Mouse (Mus musculus) v-Abl transformed pro-B cells (cell line): ENCODE measurements around the gene E030018B13Rik.

ENCODE experiments used
- in situ Hi-C, 2 experiments: fragments of 400-800 bp; cut with MboI; formaldehyde crosslinking; loops; one replicate each; pipeline ENCODE4 v1.15.1; 2025; ENCODE audit not compliant: unreplicated experiment in 2 of 2

Gene E030018B13Rik

DNA sequence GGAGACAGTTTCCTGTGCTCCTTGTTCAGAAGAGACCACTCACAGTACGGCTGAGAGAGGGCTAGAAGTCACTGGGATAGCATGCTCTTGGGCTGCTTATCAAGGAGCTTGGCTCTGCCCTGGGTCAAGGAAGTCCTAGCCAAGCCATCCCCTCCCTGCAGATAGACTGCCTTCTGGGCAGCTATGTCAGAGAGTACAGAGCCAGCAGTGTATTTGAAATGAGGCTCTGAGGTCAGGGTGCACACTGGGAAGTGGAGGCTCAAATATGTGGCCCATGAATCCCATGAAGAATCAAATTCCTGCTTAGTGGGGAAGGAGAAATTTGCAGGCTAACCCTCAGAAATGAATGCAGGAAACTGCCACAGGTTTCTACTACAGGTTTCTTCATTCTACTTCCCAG lies 17.9 kb downstream of the E030018B13Rik start:
- in situ Hi-C loops: no loop called here

GRCm38 (mm10) chr7:63935809-63936187 lies 19.1 kb downstream of the E030018B13Rik start:
- in situ Hi-C loops: loop anchor here in 1 of 2 experiments (5.0 kb wide), 1 partner anchor 78 kb away; no protein-coding TSS in a partner anchor

DNA sequence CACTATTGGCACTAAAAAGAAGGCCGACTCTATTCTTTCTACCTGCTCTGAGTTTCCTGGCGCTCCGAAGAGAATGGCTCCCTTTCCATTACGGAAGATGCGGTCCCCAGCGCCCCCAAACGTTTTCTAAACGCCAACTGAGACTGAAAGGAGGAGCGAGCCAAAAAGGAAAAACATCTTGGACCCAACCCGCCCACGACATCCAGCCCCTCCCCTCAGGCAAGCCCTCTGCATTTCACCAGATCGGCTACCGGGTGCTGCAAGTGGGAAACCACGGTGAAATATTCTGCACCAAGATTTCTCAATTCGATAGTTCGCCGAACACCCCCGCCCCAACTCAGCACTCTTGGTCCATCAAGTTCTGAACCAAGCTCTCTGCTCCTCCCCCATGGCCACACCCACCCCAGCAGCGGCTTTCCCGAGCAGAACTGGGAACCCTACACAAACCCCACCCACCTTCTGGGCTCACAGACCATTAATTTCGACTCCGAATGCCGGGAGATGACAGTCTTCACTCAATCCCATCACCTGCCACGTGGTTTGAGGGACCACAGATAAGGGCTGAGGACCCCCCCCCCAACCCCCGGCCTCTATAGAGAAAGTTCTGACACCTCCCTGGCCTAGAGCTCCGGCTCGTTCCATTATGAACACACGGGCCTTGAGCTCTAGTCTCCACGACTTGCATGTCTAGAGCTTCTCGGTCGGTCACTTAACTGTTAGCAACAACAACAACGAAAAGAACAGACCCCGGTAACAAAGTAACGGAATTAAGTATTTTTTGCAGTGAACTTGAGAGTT lies 19.7 kb downstream of the E030018B13Rik start:
- in situ Hi-C loops: loop anchor here in 1 of 2 experiments (5.0 kb wide), 1 partner anchor 79 kb away; no protein-coding TSS in a partner anchor

DNA sequence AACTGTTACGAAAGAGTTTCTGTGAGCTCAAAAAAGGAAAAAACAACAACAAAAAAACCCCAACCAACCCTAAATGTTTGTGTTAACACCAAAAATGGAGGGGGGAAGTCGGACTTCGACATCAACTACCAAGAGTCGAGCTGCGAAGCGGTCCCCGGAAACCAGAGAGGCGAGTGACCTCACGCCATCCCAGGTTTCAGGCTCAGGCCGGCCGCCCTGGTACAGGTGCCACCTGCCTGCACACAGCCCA lies 20.3 kb downstream of the E030018B13Rik start:
- in situ Hi-C loops: loop anchor here in 1 of 2 experiments (5.0 kb wide), 1 partner anchor 80 kb away; no protein-coding TSS in a partner anchor

DNA sequence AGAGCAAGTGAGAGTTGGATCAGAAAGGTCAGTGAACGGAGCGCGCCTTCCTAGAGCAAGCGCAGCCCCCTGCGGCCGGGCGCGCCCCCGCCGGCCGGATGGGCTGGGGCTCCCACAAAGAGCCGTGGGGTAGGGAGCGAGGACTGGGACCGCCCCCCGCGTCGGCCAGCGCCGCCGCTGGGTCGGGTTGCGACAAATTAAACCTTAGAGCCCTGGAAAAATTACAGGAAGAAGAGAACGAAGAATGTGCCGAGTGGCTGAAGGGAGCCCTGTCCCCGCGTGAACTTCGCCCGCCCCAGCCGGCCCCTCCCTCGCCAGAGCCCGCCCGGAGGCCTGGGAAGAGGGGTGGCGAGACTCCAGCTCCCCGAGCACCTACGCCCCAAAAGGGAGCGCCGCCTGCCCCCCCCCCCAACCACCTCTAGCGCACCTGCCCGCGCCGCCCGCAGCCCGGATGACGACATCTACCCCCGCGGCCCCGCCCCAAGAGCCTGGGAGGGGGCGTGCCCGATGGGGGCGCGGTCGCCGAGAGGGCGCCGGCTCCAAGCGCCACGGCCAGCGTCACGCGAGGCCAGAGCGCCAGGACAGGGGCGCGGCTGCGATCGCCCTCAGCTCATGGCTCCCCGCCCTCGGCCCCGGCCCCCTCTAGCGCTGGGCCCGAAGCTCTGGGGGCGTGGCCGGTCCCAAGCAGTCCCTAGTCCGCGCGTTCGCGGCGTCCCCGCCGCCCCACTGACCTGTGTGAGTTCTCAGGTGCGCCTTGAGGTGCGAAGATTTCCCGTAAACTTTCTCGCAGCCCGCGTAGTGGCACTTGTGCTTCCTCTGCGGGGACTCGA lies 20.8 kb downstream of the E030018B13Rik start:
- in situ Hi-C loops: loop anchor here in 1 of 2 experiments (5.0 kb wide), 1 partner anchor 80 kb away; no protein-coding TSS in a partner anchor

GRCm38 (mm10) chr7:63938066-63938913 lies 21.6 kb downstream of the E030018B13Rik start:
- in situ Hi-C loops: loop anchor here in 1 of 2 experiments (5.0 kb wide), 1 partner anchor 81 kb away; no protein-coding TSS in a partner anchor

DNA sequence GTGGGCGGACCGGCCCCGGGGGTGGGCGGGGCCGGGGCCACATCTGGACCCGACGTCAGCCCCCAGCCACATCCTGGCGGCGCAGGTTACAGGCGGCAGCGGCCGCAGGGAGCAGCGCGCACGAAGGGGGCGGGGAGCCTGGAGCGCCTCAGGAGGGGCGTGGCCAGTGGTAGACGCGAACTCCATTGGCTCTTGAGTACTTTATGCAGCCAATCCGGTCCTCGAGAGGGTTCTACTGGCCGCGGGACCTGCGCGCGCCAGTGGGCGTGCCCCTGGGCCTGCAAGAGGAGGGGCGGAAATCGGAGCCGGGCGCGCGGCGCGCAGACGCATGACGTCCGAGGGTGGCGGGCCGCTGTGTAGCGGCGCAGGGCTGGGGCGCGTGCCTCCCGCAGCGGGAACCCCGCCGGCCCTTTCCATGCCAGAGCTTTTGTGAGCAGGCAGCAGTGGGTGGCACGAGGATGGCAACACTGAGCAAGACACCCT lies 22.3 kb downstream of the E030018B13Rik start, which contains the start of gene Klf13:
Gene Klf13, minus strand, starts transcription at position 2 of the 483 bp plus-strand sequence.
- in situ Hi-C loops: loop anchor here in 1 of 2 experiments (5.0 kb wide), 1 partner anchor 82 kb away; no protein-coding TSS in a partner anchor

GRCm38 (mm10) chr7:63939397-63939951 lies 22.8 kb downstream of the E030018B13Rik start:
- in situ Hi-C loops: loop anchor here in 1 of 2 experiments (5.0 kb wide), 1 partner anchor 82 kb away; no protein-coding TSS in a partner anchor

DNA sequence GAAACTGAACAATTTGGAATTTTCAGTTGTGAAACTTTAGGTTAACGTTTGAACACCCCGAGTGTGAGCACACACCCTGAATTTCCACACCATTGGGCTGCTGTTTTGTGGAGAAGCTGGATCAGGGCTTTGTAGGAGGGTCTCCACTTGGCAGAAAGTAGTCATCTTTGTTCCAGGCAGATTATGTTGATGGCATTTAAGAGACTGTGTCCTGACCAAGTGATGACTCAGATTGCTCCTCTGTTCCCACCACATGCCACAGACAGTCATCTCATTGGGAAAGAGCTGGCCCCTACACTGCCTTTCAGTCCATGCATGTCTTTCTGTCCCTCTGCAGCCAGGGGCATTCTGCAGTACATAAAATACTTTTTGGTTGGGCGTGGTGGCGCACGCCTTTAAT lies 23.7 kb downstream of the E030018B13Rik start:
- in situ Hi-C loops: loop anchor here (5.0 to 10.0 kb wide), 9 partner anchors 42 to 384 kb away; no protein-coding TSS in a partner anchor

- in situ Hi-C loops: loop anchor here (5.0 to 10.0 kb wide), 9 partner anchors 41 to 384 kb away; no protein-coding TSS in a partner anchor
Observed at GRCm38 (mm10) chr7:63941050-63941449, 24.4 kb downstream of the E030018B13Rik start.

GRCm38 (mm10) chr7:63941501-63941900 lies 24.8 kb downstream of the E030018B13Rik start:
- in situ Hi-C loops: loop anchor here (5.0 to 10.0 kb wide), 9 partner anchors 41 to 383 kb away; no protein-coding TSS in a partner anchor

DNA sequence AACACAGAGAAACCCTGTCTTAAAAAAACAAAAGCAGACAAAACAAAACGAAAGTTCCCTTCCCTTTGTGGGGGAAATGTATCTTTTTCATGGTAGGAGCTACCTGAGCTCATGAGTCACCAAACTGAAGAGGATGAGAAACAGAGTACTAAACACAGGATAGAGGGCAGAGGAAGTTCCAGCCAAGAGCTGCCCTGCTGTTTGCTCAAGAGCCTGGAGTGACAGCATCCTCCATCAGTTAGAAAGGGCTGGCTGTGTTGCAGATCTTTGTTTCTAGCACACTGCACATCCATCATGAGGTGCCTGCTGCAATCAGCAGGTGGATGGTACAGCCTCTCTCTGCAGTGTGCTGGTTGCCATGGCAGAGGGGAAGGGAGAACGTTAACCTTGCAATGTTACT lies 27.3 kb downstream of the E030018B13Rik start:
- in situ Hi-C loops: loop anchor here (5.0 to 10.0 kb wide), 9 partner anchors 38 to 381 kb away; no protein-coding TSS in a partner anchor

DNA sequence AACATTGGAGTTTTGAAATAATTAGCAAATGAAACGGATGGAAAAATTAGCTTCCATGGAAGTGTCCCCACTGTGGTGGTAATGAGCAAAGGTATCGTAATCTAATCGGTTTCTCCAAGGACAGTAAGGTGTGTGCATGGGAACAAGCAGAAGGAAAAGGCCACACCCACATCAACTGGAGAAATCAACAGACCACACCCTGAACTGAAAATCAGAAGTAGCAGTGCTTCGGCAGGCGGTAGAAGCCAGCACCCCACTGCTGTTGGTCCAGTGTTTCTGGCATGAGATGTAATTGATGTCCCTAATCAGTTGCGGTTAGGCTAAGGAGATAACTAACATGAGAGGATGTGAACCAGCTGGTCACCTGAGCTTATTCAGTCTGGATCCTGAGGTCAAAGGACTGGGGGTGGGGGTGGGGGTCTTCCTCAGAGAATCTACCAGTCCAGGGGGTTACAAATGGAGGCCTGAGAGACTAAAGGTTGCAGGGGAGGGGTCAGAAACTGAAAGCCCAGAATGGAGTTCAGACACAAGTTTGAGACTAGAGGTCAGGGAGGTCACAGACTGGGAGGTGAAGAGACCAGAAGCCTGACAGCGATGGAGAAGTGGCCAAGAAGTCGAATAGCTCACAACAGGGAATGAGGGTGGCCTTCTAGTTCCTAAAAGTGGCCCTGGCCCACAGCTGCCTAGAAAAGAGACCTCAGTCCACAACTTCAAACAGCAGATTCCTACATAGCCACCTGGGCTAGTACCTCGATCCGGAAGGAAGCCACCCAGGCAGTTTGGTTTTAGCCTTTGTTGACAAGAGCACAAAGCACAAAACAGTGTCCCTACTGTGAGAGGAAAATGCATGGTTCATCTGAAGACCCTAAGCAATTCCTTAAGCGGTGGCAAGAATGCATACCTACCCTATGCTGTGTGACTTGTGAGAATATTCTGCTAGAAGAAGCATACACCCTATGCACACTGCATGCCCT lies 31.1 kb downstream of the E030018B13Rik start:
- in situ Hi-C loops: loop anchor here (10.0 kb wide), 3 partner anchors 193 to 377 kb away; no protein-coding TSS in a partner anchor

DNA sequence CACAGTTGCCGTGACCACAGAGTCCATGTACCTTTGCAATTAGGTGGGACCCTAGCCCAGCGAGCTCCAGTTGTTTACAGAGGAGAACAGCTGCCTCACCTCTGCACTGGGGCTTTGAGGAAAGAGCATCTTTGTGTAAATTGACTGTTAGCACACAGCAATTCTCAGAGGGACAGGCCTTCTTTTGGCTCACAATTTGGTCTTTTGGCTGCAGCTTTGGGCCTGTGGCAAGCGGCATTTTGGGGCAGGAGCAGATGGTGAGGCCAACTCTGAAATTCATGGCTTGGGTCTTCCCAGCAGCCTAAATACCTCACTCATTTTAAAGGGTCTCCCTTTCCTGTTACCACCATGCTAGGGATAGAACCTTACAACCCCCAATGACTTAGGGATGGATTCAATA lies 32.5 kb downstream of the E030018B13Rik start:
- in situ Hi-C loops: loop anchor here (10.0 kb wide), 3 partner anchors 194 to 376 kb away; no protein-coding TSS in a partner anchor

- in situ Hi-C loops: no loop called here
Observed at GRCm38 (mm10) chr7:63950931-63951607, 34.4 kb downstream of the E030018B13Rik start.

GRCm38 (mm10) chr7:63952077-63952898 lies 35.6 kb downstream of the E030018B13Rik start:
- in situ Hi-C loops: no loop called here

- in situ Hi-C loops: no loop called here
Observed at GRCm38 (mm10) chr7:63955440-63955839, 38.8 kb downstream of the E030018B13Rik start.
